Mouse (Mus musculus) lung, postnatal 0 days (tissue): ENCODE measurements around the gene Chd2. TPM values are rescaled to one million over a fixed set of nuclear protein-coding genes. Genes with fewer than 3 reads are reported as not detected.
A peak's percentile ranks its signal among the peaks of the same experiment; 100 is the strongest.

Source experiments
- ATAC-seq: fragments of 200-750 bp; cut with Nextera tagmentation; 2 replicates; pipeline ENCODE4 v1.8.0; 2017; ENCODE audit warnings: moderate library complexity
- DNase-seq: peaks from one replicate; pipeline ENCODE4 v3.0.0-alpha.2; 2016; ENCODE audit warnings: low spot score
- H3K27ac ChIP-seq: fragments of 300-500 bp; sonication (generic); 2 replicates; pipeline ENCODE4 v1.5.1; 2014; ENCODE audit warnings: antibody characterized with exemption, mild to moderate bottlenecking, low read length, mixed read lengths
- H3K27me3 ChIP-seq: fragments of 300-500 bp; sonication (generic); replicated peaks from 2 replicates; pipeline ENCODE4 v1.6.1; 2014; ENCODE audit warnings: low read length, mixed read lengths; ENCODE audit not compliant: insufficient read depth
- H3K36me3 ChIP-seq: fragments of 300-500 bp; sonication (generic); 2 replicates; pipeline ENCODE4 v1.6.1; 2014; ENCODE audit warnings: low read length, mixed read lengths; ENCODE audit not compliant: insufficient read depth
- H3K4me1 ChIP-seq: fragments of 300-500 bp; sonication (generic); 2 replicates; pipeline ENCODE4 v1.6.1; 2014; ENCODE audit warnings: antibody characterized with exemption, low read depth, low read length, mixed read lengths; ENCODE audit not compliant: insufficient read depth
- H3K4me2 ChIP-seq: fragments of 300-500 bp; sonication (generic); replicated peaks from 2 replicates; pipeline ENCODE4 v1.6.1; 2014; ENCODE audit warnings: low read depth, mild to moderate bottlenecking, low read length, moderate library complexity, mixed read lengths
- H3K4me3 ChIP-seq: fragments of 300-500 bp; sonication (generic); 2 replicates; pipeline ENCODE4 v1.5.1; 2014; ENCODE audit warnings: low read depth, low read length
- H3K9ac ChIP-seq: fragments of 300-500 bp; sonication (generic); replicated peaks from 2 replicates; pipeline ENCODE4 v1.6.1; 2014; ENCODE audit warnings: low read depth, mild to moderate bottlenecking
- H3K9me3 ChIP-seq: fragments of 300-500 bp; sonication (generic); 2 replicates; pipeline ENCODE4 v1.6.1; 2016; ENCODE audit warnings: low read length, mixed read lengths
- CTCF ChIP-seq: IDR thresholded peaks from 2 replicates; pipeline ENCODE4 v1.5.1; 2016; ENCODE audit warnings: antibody characterized with exemption, mild to moderate bottlenecking
- EP300 ChIP-seq: IDR thresholded peaks from 2 replicates; pipeline ENCODE4 v1.6.1; 2016; ENCODE audit warnings: antibody characterized with exemption, mild to moderate bottlenecking, control low read depth
- WGBS: fragments of 180-500 bp; shearing (Covaris S2); extraction: QIAGEN DNeasy Blood & Tissue Kit; methylation state at CpG from one replicate; pipeline ENCODE4 v1.1.7; 2014; 5-methylcytosine and 5-hydroxymethylcytosine counted together
- polyA plus RNA-seq: library from polyadenylated mRNA; unstranded; fragments of >200 nt; fragmentation: Nextera tagmentation; extraction: Ambion mirVana; gene quantifications from 2 replicates; pipeline ENCODE4 v1.2.1, GENCODE M21; 2015

The Chd2 gene
- polyA plus RNA-seq, 1 experiment from 2014 or later, result 38.0 TPM

DNA sequence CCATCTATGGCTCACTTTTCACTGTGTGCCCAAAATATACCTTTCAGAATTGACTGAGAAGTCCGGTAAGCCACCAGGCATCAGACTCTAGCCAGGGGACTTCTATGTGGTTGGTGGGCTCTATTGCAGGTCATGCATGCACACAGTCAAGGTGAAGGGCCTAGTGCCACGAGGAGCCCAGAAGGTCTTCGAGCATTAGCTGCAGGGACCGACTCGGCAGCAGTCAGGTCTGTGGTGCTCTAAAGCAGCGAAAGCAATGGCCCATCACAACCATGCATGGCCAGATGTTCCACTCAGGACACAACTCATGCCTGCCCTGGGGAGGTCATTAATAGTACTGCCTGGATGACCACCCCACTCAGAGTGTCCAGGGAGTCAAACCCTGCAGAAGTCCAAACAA, 113.8 kb downstream of the Chd2 start:
- Histone ChIP-seq H3K9me3 (no peaks in the 10 kb centered on the region), H3K27ac (no peak overlapping the region), H3K4me1 (no peaks in the 10 kb centered on the region), H3K27me3 (no peaks in the 10 kb centered on the region), H3K4me3 (no peak overlapping the region), H3K9ac (no peak overlapping the region), H3K36me3 (peaks cover 21% of the 10 kb centered on the region), H3K4me2 (no peak overlapping the region)
- 94% methylated on average over 6 of the region's 6 CpGs for WGBS
- DNase-seq (no peak), ATAC-seq (no peak)
- TF ChIP-seq EP300 (no peak), CTCF (no peak)

DNA sequence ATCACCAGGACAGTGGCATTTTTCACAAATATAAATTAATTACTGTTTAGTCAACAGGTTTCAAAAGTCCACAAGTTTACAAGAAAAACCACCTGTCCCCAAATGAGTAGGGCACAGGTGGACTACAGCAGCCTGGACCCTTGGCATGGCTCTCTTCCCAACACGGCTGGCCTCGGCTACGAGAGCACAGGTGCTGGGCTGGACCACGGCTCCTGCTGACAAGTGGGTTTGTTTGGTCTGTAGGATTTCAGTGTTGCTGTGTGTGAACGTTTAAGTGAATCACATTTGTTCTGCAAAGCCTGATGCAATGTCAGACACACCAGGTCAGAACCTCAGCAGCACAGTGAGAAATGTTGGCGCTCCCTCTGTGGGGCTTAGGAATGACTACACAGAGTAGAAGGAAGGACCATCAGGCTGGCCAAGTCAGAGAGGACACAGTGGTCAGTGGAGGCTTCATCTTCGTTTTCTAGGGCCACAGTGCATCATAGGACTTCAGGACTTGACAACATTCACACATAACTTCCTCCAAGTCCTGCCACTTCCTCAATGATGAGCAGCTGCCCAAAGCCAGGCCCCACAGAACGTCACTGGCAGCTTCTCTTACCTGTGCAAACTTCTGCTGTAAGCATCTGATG, 114.8 kb downstream of the Chd2 start:
- DNase-seq (no peak), ATAC-seq (no peak)
- Histone ChIP-seq H3K4me2 (no peak overlapping the region), H3K27ac (no peak overlapping the region), H3K4me1 (no peaks in the 10 kb centered on the region), H3K4me3 (no peak overlapping the region), H3K36me3 (peaks cover 21% of the 10 kb centered on the region), H3K27me3 (no peaks in the 10 kb centered on the region), H3K9ac (no peak overlapping the region), H3K9me3 (no peaks in the 10 kb centered on the region)
- no peak for TF ChIP-seq EP300
- TF ChIP-seq CTCF, result no peak
- WGBS, result 76% methylated on average over 8 of the region's 8 CpGs

DNA sequence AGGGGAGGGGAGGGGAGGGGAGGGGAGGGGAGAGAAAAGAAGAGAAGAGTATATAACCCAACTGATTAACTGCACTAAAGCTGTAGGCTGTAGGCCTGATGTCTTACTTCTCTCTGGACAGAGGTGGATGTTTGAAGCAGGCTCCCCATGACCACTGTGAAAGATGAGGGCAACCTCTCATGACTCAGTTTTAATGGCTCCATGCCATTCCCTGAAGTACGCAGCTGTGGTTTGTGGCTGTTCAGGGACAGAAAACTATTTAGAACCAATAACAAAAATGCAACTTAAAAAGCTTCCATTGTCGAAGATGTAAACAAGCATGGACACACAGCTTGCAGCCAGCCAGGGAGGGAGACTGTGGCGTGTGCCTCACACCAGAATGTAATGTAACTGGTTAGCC, 115.4 kb downstream of the Chd2 start:
- H3K27me3 ChIP-seq, result no peaks in the 10 kb centered on the region
- no peak overlapping the region for H3K27ac ChIP-seq
- H3K4me3 ChIP-seq, result no peak overlapping the region
- no peaks in the 10 kb centered on the region for H3K4me1 ChIP-seq
- H3K9me3 ChIP-seq, result no peaks in the 10 kb centered on the region
- H3K36me3 ChIP-seq, result peaks cover 21% of the 10 kb centered on the region
- DNase-seq (peak; percentile 43), ATAC-seq (peak; percentile 32)
- H3K4me2 ChIP-seq, result no peak overlapping the region
- TF ChIP-seq CTCF, result no peak
- TF ChIP-seq EP300, result no peak
- H3K9ac ChIP-seq, result no peak overlapping the region
- WGBS, result 56% methylated on average over 3 of the region's 3 CpGs

DNA sequence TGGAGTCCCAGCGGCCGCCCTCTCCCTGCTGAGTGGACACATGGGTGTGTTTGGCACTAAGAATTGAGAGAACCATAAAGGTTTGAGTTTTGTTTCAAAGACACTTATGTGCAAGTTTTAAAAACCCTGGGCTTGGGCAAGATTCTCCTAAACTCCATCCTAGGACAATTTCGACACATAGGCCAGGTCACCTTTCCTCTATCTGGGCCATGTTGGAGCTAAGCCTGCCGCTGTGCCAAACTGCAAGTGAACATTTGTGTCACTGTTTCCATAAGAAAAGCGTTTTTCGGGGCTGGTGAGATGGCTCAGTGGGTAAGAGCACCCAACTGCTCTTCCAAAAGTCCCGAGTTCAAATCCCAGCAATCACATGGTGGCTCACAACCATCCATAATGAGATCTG, 116.2 kb downstream of the Chd2 start:
- ATAC-seq (no peak), DNase-seq (no peak)
- WGBS, result 87% methylated on average over 7 of the region's 7 CpGs
- Histone ChIP-seq H3K9me3 (no peaks in the 10 kb centered on the region), H3K4me2 (no peak overlapping the region), H3K27ac (no peak overlapping the region), H3K9ac (no peak overlapping the region), H3K4me3 (no peak overlapping the region), H3K36me3 (peaks cover 21% of the 10 kb centered on the region), H3K4me1 (no peaks in the 10 kb centered on the region), H3K27me3 (no peaks in the 10 kb centered on the region)
- TF ChIP-seq EP300, result no peak

DNA sequence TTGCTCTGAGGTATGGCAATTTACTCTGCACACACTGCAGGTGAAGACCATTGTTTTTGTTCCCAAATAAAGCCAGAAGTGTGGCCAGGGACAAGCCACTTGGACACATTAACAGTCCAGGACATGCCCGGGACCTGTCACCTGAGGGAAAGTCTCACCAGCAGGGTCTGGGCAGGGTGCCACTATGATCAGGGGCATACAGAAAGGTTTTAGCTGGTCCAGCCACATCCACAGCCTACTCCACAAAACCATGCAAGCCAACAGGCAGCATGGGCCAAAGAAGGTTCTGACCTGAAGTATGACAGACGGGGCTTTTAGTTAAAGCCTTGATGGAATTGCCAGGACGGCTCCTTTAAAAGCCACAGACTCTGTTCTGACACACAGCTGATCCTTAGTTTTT, 116.9 kb downstream of the Chd2 start:
- Histone ChIP-seq H3K4me2 (no peak overlapping the region), H3K4me1 (no peaks in the 10 kb centered on the region), H3K9me3 (no peaks in the 10 kb centered on the region), H3K27ac (no peak overlapping the region), H3K4me3 (no peak overlapping the region), H3K9ac (no peak overlapping the region), H3K27me3 (no peaks in the 10 kb centered on the region), H3K36me3 (peaks cover 19% of the 10 kb centered on the region)
- no peak for TF ChIP-seq EP300
- no peak for TF ChIP-seq CTCF
- 61% methylated on average over 3 of the region's 3 CpGs for WGBS
- DNase-seq (no peak), ATAC-seq (no peak)

DNA sequence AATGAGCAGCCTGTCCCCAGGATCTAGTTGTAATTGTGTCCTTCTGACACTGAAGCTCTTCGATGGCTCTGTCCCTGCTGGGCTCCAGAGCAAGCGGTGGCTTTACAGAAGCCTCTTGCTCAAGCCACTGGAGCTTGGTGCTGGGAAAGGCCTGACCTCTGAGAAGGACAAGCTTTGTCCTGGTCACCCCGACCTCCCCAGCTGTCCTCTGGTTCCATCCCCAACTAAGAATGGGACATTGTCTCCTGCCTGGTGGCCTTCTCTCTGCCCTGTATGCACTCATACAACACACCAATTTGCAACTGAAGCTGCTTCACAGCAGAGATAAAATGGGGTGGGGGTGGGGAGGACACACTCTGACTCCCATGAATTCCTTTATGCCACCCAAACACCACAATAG, 117.4 kb downstream of the Chd2 start:
- no peak for ATAC-seq
- H3K9ac ChIP-seq, result no peak overlapping the region
- 54% methylated on average over 3 of the region's 3 CpGs for WGBS

DNA sequence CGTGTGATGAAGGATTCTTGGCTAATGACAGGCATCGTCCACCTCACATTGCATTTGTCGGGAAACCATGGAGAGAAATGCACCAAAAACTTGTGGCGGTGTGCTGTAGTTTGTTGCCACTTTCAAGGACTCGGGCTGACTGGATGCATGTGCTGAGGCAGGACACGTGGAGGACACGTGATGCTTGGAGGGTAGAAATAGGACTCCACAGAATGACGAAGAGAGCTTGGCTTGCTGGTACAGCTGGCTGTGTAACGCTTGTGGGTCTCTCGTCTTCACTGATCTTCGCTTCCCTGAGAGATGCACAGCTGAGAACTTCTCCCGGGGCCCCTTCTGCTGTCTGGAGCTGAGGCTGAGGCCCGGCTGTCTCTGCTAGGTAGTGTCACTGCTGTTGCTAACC, 118.4 kb downstream of the Chd2 start:
- DNase-seq, result no peak
- 61% methylated on average over 13 of the region's 13 CpGs for WGBS

More for the DNA sequence above, 117.4 kb downstream of the Chd2 start:
- no peaks in the 10 kb centered on the region for H3K9me3 ChIP-seq
- DNase-seq, result no peak
- H3K36me3 ChIP-seq, result peaks cover 15% of the 10 kb centered on the region
- H3K27me3 ChIP-seq, result no peaks in the 10 kb centered on the region
- no peaks in the 10 kb centered on the region for H3K4me1 ChIP-seq
- TF ChIP-seq EP300, result no peak
- no peak for TF ChIP-seq CTCF
- no peak overlapping the region for H3K4me2 ChIP-seq
- no peak overlapping the region for H3K4me3 ChIP-seq
- no peak overlapping the region for H3K27ac ChIP-seq

More for the DNA sequence above, 118.4 kb downstream of the Chd2 start:
- H3K27ac ChIP-seq, result no peak overlapping the region
- 0 out of 2 replicates have a peak, but pooled peaks cover 6% of the 10 kb centered on the region for H3K36me3 ChIP-seq
- no peaks in the 10 kb centered on the region for H3K4me1 ChIP-seq
- no peak overlapping the region for H3K4me2 ChIP-seq
- H3K4me3 ChIP-seq, result no peak overlapping the region
- no peaks in the 10 kb centered on the region for H3K9me3 ChIP-seq
- H3K27me3 ChIP-seq, result no peaks in the 10 kb centered on the region
- TF ChIP-seq CTCF, result no peak
- TF ChIP-seq EP300, result no peak
- ATAC-seq, result no peak
- no peak overlapping the region for H3K9ac ChIP-seq
